Mouse (Mus musculus): ENCODE results near the gene Pofut2.

Gene Pofut2

DNA sequence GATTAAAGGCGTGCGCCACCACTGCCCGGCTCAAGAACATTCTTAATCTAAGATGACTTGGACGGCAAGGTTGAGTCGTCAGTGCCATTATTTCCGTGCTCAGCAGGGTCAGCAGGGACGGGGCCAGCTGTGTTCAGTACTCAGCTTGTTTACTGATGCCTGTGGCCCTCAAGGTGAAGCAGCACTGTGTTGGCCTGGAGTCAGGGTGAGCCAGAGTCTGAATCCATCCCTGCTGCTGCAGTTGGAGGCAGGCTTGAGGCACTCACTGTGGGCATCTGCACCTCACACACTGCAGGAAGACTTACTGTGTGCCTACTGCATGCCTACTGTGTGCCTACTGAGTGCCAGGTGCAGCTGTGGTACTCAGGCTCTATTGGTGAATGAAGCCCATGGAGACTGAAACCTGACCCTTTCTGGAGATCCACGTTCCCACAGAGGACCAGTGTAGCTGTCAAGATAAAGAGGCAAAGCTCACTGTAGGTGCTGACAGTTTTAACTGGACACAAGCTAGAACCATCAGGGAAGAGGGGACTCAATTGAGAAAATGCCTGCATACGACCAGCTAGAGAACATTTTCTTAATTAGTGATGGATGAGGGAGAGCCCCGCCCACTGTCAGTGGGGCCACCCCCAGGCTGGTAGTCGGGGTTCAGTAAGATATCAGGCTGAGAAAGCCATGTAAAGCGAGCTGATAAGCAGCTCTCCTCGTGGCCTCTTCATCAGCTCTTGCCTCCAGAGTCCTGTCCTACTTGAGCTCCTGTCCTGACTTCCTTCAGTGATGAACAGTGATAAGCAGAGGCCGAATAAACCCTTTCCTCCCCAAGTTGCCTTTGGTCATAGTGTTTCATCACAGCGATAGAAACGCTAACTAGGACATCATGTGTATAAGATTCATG lies 26.9 kb upstream of the Pofut2 start:
- no peak for DNase-seq

- no peak for DNase-seq
These were observed 25.8 kb upstream of the Pofut2 start for GRCm38 (mm10) chr10:77233230-77233629.

DNA sequence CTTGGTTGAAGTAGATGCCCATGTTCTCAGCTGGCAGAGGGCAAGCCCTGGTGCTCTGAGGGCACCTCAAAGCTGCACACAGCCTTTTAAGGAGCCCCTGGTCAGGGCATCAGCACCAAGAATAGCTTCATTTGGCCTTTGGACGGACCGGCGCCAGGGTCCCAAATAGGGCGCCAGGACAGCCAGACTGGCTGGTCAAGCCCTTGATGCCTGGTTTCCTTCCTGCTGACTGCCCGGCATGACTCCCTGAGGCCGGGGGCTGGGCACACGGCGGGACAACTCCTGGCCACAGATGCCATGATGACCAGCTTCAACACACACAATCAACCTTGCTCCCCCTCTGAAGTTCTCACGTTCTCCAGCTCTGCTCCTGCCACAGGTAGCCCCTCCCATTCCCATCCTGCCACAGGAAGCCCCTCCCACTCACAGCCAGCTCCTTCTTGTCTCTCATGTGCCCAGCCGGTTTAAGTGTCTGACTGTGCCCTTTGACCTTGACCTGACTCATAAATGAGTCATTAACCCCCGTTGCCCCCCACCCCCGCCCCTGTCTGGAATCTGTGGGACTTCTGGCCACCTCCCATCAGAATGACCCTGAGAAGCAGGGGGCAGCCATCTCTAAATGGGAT lies 23.9 kb upstream of the Pofut2 start:
- DNase-seq: no peak

- no peak for DNase-seq
These were observed 21.0 kb upstream of the Pofut2 start for GRCm38 (mm10) chr10:77237795-77238580.

- DNase-seq: no peak
These were observed 18.3 kb upstream of the Pofut2 start for GRCm38 (mm10) chr10:77240764-77241163.

DNA sequence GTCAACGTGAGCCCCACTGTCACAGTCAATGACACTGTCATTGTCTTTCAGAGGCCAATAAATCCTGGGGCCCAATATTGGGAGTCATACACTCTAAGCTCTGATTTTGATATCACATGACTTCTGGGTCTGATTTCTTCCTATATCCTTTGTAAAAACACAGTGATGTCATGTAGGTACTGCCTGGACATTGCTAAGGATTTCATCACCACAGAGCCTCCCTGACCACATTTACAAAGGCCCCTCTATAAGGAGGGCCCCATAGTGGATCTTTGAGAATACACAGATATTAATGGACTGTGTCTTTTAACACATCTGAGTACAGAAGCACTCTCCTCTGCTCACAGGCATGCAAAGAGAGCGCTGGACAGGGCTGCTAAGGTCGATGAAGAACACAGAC lies 16.6 kb upstream of the Pofut2 start:
- no peak for DNase-seq

GRCm38 (mm10) chr10:77242871-77243270 lies 16.1 kb upstream of the Pofut2 start:
- DNase-seq: no peak

- peak in 1 of 2 experiments; percentile 48 for DNase-seq
These were observed 15.4 kb upstream of the Pofut2 start for GRCm38 (mm10) chr10:77243572-77244161.

- DNase-seq: no peak
These were observed 14.2 kb upstream of the Pofut2 start for GRCm38 (mm10) chr10:77244777-77245176.

DNA sequence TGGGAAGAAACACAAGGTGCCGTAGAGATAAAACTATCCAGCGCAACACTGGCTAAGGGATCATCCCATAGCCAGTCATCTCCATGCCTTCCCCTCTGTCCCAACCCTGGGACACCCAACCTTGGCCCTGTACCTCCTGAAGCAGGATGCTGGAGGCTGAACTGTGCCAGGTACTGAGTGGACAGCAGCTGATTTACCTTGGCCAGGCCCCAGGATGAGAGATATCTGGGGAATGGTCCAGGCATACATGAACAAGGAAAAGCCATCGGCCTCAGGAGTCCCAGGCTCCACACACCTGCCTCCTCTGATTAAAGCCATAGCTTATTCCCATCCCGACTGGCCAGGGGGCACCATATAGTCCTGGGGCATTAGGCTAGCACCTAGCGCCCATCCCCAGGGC lies 12.0 kb upstream of the Pofut2 start:
- DNase-seq: no peak

- no peak for DNase-seq
These were observed 11.3 kb upstream of the Pofut2 start for GRCm38 (mm10) chr10:77247707-77248106.

DNA sequence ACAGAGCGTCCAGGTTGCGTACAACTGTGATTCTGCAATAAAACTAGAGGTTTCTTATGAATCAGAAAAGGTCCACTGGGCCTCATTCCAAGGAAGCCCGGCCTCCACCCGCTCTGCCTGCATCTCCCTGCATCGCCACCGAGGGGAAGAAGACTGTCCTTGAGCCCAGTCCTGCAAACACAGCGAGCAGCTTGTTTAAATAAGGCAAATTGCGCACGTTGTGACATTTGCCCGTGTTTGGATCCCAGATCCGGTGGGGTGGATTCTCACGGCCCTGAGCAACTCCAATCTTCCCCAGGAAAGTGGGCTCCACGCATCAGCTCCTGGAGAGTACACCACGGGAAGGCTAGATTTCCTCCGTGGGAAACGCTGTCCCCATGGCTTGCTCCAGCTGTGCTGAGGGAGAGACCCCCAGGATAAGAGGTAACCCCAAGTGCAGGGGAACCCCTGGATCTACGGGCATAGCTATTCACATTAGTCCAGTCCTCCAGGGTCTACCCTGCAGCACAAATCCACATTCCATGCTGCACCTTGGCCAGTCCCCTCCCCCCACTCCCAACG lies 7.7 kb upstream of the Pofut2 start:
- DNase-seq: peak; percentile 71 to 76

GRCm38 (mm10) chr10:77251784-77252539 lies 7.1 kb upstream of the Pofut2 start:
- peak; percentile 72 to 77 for DNase-seq

DNA sequence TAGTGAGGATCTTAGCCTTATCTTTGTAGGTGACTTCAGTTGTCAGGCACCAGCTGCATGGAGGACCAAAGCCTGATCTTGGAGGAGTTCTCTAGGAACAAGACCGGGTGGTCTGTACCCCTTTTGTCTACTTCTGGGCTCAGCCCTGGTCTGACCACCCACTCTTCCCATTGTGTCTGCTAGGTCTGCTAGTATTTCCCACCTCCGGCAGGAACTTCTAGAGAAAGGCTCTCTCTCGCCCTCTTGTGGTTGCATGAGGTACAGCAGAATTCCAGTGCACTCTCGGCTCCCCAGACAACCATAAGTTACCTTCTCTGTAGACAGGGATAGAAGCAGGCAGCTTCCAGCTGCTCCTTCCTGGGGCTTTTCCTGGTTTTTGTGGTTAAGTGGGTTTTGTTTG lies 6.2 kb upstream of the Pofut2 start:
- peak; percentile 88 to 90 for DNase-seq

DNA sequence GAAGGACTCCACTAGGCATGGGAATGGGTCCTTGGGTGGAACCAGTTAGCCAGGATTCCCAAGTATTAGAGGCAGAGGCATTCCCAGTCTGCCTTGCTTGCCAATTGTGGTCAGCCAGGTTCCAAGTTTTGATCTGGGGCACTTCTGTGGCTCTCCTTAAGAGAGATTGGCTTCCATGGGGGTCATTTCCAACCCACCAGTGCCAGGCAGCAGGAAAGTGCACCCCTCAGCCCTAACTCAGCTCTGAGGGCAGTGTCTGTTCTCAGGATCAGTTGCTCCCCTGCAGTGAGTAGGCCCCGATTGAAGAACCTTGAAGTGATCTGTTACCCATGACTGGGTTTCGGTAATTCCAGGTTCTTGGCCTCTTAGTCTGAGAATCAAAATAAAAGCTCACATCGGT lies 3.8 kb upstream of the Pofut2 start:
- DNase-seq: no peak

DNA sequence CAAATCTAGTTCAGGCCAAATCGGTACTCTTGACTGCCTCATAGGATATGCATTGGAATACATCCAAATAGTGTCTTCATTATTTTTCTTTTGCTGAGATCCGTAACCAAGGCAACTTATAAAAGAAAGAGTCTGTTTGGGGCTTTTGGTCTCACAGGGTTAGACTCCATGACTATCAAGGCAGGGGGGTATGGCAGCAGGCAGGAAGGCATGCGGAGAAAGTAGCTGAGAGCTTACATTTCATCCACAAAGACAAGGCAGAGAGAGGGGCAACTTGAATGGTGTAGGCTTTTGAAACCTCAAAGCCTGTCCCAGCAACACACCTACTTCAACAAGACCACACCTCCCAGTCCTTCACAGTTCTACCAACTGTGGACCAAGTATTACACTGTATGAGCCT lies 3.3 kb upstream of the Pofut2 start:
- DNase-seq: no peak

- DNase-seq: no peak
These were observed 902 bp upstream of the Pofut2 start for GRCm38 (mm10) chr10:77258041-77258590.

DNA sequence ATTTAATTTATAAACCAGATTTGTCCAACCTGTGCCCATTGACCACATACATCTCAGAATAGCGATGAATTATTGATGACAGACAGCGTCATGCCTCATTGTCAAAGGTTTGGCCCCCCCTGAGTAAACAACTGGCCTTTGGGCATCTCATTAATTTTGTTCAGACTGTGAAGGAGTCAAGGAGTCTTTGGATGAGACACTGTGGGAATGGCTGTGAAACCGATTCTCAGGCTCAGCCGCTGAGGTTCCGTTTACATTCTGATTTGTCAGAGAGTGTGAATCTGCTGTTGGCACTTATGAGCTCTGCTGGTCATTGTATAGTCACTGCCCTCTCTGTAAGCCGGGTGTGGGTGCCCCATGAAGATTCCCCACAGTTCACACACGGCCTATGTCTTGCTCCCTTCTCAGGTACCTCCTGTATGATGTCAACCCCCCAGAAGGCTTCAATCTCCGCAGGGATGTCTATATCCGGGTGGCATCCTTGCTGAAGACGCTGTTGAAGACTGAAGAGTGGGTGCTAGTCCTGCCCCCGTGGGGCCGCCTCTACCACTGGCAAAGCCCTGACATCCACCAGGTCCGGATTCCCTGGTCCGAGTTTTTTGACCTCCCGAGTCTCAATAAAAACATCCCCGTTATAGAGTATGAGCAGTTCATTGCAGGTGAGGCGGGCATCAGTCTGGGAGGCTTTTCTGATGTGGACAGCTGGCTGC lies 1.3 kb downstream of the Pofut2 start:
- no peak for DNase-seq

DNA sequence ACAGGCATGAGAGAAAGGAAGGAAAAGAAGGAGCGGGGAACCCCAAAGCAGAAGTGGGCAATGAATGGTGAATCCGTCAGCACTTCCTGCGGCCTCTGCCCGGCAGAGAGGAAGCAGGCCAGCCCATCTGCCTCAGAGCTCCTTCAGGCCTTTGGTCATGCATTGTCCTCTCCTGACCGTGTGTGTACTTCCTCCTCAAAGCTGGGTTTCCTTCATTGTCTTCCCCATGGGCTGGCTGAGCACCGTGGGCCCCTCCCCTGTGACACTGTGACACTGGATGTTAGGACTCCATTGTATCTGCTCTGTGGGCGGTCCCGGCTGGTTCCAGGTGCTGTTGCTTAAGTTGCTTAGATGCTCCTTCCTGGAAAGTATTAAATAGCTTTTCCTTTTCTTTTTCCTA lies 7.3 kb downstream of the Pofut2 start:
- DNase-seq: no peak

- no peak for DNase-seq
These were observed 8.0 kb downstream of the Pofut2 start for GRCm38 (mm10) chr10:77267027-77267426.

- no peak for DNase-seq
These were observed 10.1 kb downstream of the Pofut2 start for GRCm38 (mm10) chr10:77269129-77269528.

Measured in cerebellum, postnatal 25 days (tissue).